Mouse (Mus musculus) left cerebral cortex, postnatal 25 days (tissue): Measurements from ENCODE around the gene Mip. TPM values are rescaled to one million over a fixed set of nuclear protein-coding genes. Genes with fewer than 3 reads are reported as not detected.
"Not testable (repeated sequence)": the region's sequence is repeated elsewhere in the genome, so short reads cannot be mapped to it uniquely, and the experiment has no call there.

Experiments used
- DNase-seq, 2 experiments: peaks; one replicate each; pipeline ENCODE4 v3.0.0; 2022; ENCODE audit warnings: low spot score in 2 of 2, mixed read lengths in 1 of 2
- intact Hi-C: fragments of 180-260 bp; cut with DNase I; formaldehyde crosslinking; loops from one replicate; pipeline ENCODE4 v1.15.1; 2025
- total RNA-seq, 2 experiments: library from RNA; stranded (reverse); gene quantifications; 2 replicates each; pipeline ENCODE4 v1.2.3; 2021

Gene Mip
- total RNA-seq, 2 experiments from 2014 or later: not detected

DNA sequence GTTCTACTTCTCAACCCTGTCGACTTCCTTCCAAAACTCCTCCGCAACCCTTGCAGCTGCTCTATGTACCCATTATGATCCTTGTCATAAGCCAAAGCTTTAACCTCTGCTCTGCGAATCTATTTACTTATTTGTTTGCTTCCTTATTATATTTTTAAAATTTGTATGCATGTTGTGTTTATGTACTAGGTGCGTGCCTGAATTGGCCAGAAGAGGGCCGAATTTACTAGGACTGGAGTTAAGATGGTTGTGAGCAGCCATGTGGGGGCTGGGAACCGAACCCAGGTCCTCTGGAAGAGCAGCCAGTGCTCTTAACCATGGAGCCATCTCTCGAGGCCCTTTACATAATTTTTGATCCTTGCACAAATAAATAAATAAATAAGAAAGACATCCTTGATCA lies 45.2 kb downstream of the Mip start:
- intact Hi-C loops: loop anchor here (2.0 to 5.0 kb wide), 2 partner anchors 32 to 39 kb away; partner anchors contain the start of genes Pan2 and Timeless
- peak in 1 of 2 experiments; percentile 6 for DNase-seq

DNA sequence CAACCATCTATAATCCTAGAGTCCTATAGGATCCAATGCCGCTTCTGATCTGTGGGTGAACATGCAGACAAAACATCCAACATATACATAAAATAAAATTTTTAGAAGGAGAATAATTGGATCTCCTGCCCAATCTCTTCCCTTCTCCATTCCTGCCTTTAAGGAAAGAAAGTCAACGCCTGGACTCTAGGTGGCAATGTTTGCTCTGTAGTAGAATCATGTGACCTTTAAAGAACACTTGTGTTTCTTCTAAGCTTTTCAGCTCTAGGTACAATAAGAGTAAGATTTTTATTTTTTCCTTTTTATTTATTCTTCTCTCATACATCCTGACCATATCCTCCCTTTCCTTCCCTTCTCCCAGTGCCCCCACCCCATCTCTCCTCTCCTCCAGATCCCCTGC lies 46.2 kb downstream of the Mip start:
- intact Hi-C loops: loop anchor here (2.0 to 5.0 kb wide), 2 partner anchors 31 to 40 kb away; partner anchors contain the start of genes Pan2 and Timeless
- no peak for DNase-seq

DNA sequence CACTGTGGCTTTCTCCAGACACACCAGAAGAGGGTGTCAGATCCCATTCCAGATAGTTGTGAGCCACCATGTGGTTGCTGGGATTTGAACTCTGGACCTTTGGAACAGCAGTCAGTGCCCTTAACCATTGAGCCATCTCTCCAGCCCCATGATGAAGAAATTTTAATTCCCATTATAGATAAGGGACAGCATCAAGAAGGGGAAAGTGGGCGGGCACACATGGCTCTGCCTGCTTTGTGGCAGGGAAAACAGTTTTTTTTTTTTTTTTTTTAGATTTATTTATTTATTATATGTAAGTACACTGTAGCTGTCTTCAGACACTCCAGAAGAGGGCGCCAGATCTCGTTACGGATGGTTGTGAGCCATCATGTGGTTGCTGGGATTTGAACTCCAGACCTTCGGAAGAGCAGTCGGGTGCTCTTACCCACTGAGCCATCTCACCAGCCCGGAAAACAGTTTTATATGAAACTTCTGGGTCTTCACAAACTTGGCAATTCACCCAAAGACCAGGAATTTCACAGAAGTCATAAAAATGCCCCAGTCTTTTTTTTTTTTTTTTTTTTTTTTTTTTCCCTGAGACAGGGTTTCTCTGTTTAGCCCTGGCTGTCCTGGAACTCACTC lies 47.3 kb downstream of the Mip start:
- DNase-seq: not testable (repeated sequence)
- intact Hi-C loops: loop anchor here (5.0 kb wide), 1 partner anchor 41 kb away; the partner anchor contains the start of gene Timeless

DNA sequence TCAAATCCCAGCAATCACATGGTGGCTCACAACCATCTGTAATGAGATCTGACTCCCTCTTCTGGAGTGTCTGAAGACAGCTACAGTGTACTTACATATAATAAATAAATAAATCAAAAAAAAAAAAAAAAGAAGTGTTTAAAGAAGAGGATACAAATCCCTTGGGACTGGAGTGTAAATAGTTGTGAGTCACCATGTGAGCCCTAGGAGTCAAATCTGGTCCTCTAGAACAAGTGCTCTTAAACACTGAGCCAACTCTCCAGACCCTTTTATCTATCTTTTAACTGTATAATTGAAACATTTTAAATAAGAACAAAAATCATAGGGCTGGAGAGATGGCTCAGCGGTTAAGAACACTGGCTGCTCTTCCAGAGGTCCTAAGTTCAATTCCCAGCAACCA lies 49.7 kb downstream of the Mip start:
- DNase-seq, intact Hi-C loops: not testable (repeated sequence)

DNA sequence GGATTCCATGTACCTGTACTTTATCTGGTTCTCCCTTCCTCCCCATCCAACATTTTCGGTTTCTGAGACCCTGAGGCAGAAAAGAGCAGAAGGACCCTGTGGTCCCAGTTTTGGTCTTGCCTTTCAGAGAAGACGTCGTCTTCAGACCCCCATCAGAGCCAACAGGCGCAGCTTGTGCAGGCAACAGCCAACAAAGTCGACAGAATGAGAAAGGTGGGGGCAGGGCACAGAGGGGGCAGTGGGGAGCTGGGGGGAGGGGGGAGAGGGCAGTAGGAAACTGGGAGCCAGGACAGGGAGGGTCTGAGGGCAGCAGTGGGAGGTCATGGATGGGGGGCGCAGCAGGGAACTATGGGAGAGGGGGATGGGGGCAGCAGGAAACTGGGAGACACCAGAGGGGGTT lies 52.5 kb downstream of the Mip start:
- intact Hi-C loops: no loop called here
- no peak for DNase-seq

DNA sequence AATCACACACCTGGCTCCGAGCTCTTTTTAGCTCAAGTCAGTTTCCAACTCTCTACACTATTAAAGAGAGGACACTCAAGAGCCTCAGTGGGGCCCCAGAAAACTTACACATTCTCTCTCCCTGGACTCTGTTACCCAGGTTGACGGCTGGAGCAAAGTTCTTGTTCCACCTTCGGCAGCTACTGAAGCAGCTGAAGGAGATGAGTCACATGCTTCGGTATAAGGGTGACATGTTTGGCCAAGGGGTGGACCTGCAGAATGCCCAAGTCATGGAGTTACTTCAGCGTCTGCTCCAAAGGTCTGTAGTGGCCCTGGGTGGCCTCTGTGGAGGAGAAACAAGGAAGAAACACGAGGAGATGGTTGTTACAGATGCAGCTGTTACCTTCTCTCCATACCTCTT lies 55.3 kb downstream of the Mip start:
- no peak for DNase-seq
- intact Hi-C loops: no loop called here

Other genes starting within 250 kb of the Mip start
- not detected for gene Hsd17b6, start 218.2 kb upstream of the Mip start, total RNA-seq
- gene Prim1, start 210.7 kb upstream of the Mip start, total RNA-seq: 1 to 10 TPM; 6.2 to 6.9 TPM
- 100 to 1,000 TPM; 308 to 327 TPM for gene Naca, start 190.3 kb upstream of the Mip start, total RNA-seq
- 100 to 1,000 TPM; 127 to 132 TPM for gene Ptges3, start 166.9 kb upstream of the Mip start, total RNA-seq
- 1,000 to 10,000 TPM; 1,709 to 1,721 TPM for gene Atp5b, start 142.6 kb upstream of the Mip start, total RNA-seq
- 10 to 100 TPM; 34.3 to 38.4 TPM for gene Baz2a, start 134.3 kb upstream of the Mip start, total RNA-seq
- 10 to 100 TPM; 11.3 to 13.5 TPM for gene Rbms2, start 45.5 kb upstream of the Mip start, total RNA-seq
- 10 to 100 TPM; 29.4 to 32.9 TPM for gene Gls2, start 31.4 kb upstream of the Mip start, total RNA-seq
- gene Spryd4, start 14.0 kb upstream of the Mip start, total RNA-seq: 10 to 100 TPM; 10.1 to 10.7 TPM
- 1 to 10 TPM; 6.8 to 8.3 TPM for gene Timeless, start 6.2 kb downstream of the Mip start, total RNA-seq
- not detected for gene Apon, start 28.3 kb downstream of the Mip start, total RNA-seq
- not detected for gene Apof, start 42.8 kb downstream of the Mip start, total RNA-seq
- 10 to 100 TPM; 27.1 to 29.6 TPM for gene Stat2, start 44.7 kb downstream of the Mip start, total RNA-seq
- under 1 TPM; 0.64 to 0.69 TPM for gene Il23a, start 72.9 kb downstream of the Mip start, total RNA-seq
- 10 to 100 TPM; 14.3 to 15.4 TPM for gene Pan2, start 77.5 kb downstream of the Mip start, total RNA-seq
- gene Cnpy2, start 96.6 kb downstream of the Mip start, total RNA-seq: 10 to 100 TPM; 64.7 to 70.5 TPM
- 100 to 1,000 TPM; 227 to 229 TPM for gene Cs, start 111.9 kb downstream of the Mip start, total RNA-seq
- 10 to 100 TPM; 60.4 to 63.8 TPM for gene Coq10a, start 143.2 kb downstream of the Mip start, total RNA-seq
- 10 to 100 TPM; 65.1 to 68.9 TPM for gene Ankrd52, start 151.3 kb downstream of the Mip start, total RNA-seq
- under 1 TPM; 0.30 to 0.32 TPM for gene Slc39a5, start 175.4 kb downstream of the Mip start, total RNA-seq
- 10 to 100 TPM; 87.8 to 89.7 TPM for gene Nabp2, start 185.7 kb downstream of the Mip start, total RNA-seq
- 10 to 100 TPM; 76.7 to 78.6 TPM for gene Rnf41, start 185.8 kb downstream of the Mip start, total RNA-seq
- gene Smarcc2, start 233.4 kb downstream of the Mip start, total RNA-seq: 100 to 1,000 TPM; 228 to 232 TPM